8 mouse cellular contexts compared by ENCODE assay signal in genomic region chr6:127404070-127404810, GRCm38 (mm10). TPM values are rescaled to one million over a fixed set of nuclear protein-coding genes. Genes with fewer than 3 reads are reported as not detected.
A peak's percentile ranks its signal among the peaks of the same experiment; 100 is the strongest.
DNase-seq lines count a peak whose midpoint lies in the region; ATAC-seq lines count a peak whose summit lies in the region.

No protein-coding gene starts in this region.

- H3K4me1 ChIP-seq in limb, embryonic 11.5 days (ENCODE audit: control insufficient read depth, insufficient read depth, low read length) = no peaks in the 10 kb centered on the region
- peaks cover 11% of the 10 kb centered on the region for H3K4me1 ChIP-seq in limb, embryonic 10.5 days
- peaks cover 47% of the 10 kb centered on the region for H3K4me1 ChIP-seq in forebrain, embryonic 10.5 days
- no peaks in the 10 kb centered on the region for H3K4me1 ChIP-seq in hindbrain, embryonic 14.5 days (replicated peaks; ENCODE audit: control insufficient read depth, insufficient read depth, low read length)
- H3K4me1 ChIP-seq in midbrain, embryonic 16.5 days (ENCODE audit: control insufficient read depth, insufficient read depth, low read length) = peaks cover 12% of the 10 kb centered on the region

- no peaks in the 10 kb centered on the region for H3K27me3 ChIP-seq in limb, embryonic 11.5 days (ENCODE audit: control insufficient read depth, insufficient read depth, low read length)
- H3K27me3 ChIP-seq in limb, embryonic 10.5 days (ENCODE audit: low read depth, poor library complexity, severe bottlenecking) = no peaks in the 10 kb centered on the region
- H3K27me3 ChIP-seq in forebrain, embryonic 10.5 days (ENCODE audit: poor library complexity, severe bottlenecking) = no peaks in the 10 kb centered on the region
- H3K27me3 ChIP-seq in hindbrain, embryonic 14.5 days (ENCODE audit: control insufficient read depth, insufficient read depth, low read length) = no peaks in the 10 kb centered on the region
- H3K27me3 ChIP-seq in midbrain, embryonic 16.5 days (ENCODE audit: control insufficient read depth, insufficient read depth, low read depth, low read length) = no peaks in the 10 kb centered on the region

- no peak overlapping the region for H3K4me3 ChIP-seq in limb, embryonic 11.5 days (ENCODE audit: low read depth, low read length)
- H3K4me3 ChIP-seq in limb, embryonic 10.5 days = no peak overlapping the region
- no peak overlapping the region for H3K4me3 ChIP-seq in forebrain, embryonic 10.5 days
- H3K4me3 ChIP-seq in hindbrain, embryonic 14.5 days (replicated peaks; ENCODE audit: low read length) = no peak overlapping the region
- no peak overlapping the region for H3K4me3 ChIP-seq in midbrain, embryonic 16.5 days (ENCODE audit: low read depth, low read length)

- H3K4me2 ChIP-seq in limb, embryonic 11.5 days (ENCODE audit: low read depth, severe bottlenecking) = no peak overlapping the region
- no peak overlapping the region for H3K4me2 ChIP-seq in hindbrain, embryonic 14.5 days (replicated peaks)
- H3K4me2 ChIP-seq in midbrain, embryonic 16.5 days (ENCODE audit: low read length) = no peak overlapping the region

- peak; percentile 28 for DNase-seq in limb, embryonic 11.5 days (ENCODE audit: low spot score)
- DNase-seq in limb, embryonic 10.5 days (ENCODE audit: low spot score) = no peak
- no peak for DNase-seq in forebrain, embryonic 10.5 days (ENCODE audit: extremely low spot score, low spot score)
- peak; percentile 73 for DNase-seq in hindbrain, embryonic 14.5 days (ENCODE audit: low spot score)
- no peak for DNase-seq in thymus, postnatal 25 days
- DNase-seq in cerebellum, adult 8-10 months = no peak

- 48% methylated on average over 13 of the region's 13 CpGs for WGBS in limb, embryonic 11.5 days
- WGBS in limb, embryonic 10.5 days = 57% methylated on average over 13 of the region's 13 CpGs
- WGBS in forebrain, embryonic 10.5 days = 67% methylated on average over 13 of the region's 13 CpGs
- whole genome bisulfite sequencing in hindbrain, embryonic 14.5 days = 30% methylated on average over 12 of the region's 13 CpGs
- 26% methylated on average over 12 of the region's 13 CpGs for whole genome bisulfite sequencing in midbrain, embryonic 16.5 days

- H3K36me3 ChIP-seq in limb, embryonic 11.5 days (ENCODE audit: control insufficient read depth, insufficient read depth, low read length) = no peaks in the 10 kb centered on the region
- H3K36me3 ChIP-seq in limb, embryonic 10.5 days = no peaks in the 10 kb centered on the region
- H3K36me3 ChIP-seq in forebrain, embryonic 10.5 days (replicated peaks) = no peaks in the 10 kb centered on the region
- no peaks in the 10 kb centered on the region for H3K36me3 ChIP-seq in hindbrain, embryonic 14.5 days (replicated peaks; ENCODE audit: control insufficient read depth, insufficient read depth)
- no peaks in the 10 kb centered on the region for H3K36me3 ChIP-seq in midbrain, embryonic 16.5 days (ENCODE audit: control insufficient read depth, insufficient read depth, low read length)

- ATAC-seq in limb, embryonic 11.5 days (ENCODE audit: insufficient number of reproducible peaks, low FRiP score, low TSS enrichment, low read depth) = no peak
- ATAC-seq in hindbrain, embryonic 14.5 days (ENCODE audit: low FRiP score) = peak; percentile 92
- peak; percentile 89 for ATAC-seq in midbrain, embryonic 16.5 days
- ATAC-seq in erythroblast, adult 5-6 weeks (replicated peaks; ENCODE audit: low FRiP score, poor library complexity, severe bottlenecking) = no peak

- no peak overlapping the region for H3K9ac ChIP-seq in limb, embryonic 11.5 days (ENCODE audit: low read length)
- H3K9ac ChIP-seq in hindbrain, embryonic 14.5 days = no peak overlapping the region
- no peak overlapping the region for H3K9ac ChIP-seq in midbrain, embryonic 16.5 days (ENCODE audit: low read depth, low read length)

- H3K9me3 ChIP-seq in limb, embryonic 11.5 days (ENCODE audit: control insufficient read depth, low read length) = no peaks in the 10 kb centered on the region
- H3K9me3 ChIP-seq in limb, embryonic 10.5 days (replicated peaks) = no peaks in the 10 kb centered on the region
- H3K9me3 ChIP-seq in forebrain, embryonic 10.5 days = no peaks in the 10 kb centered on the region
- H3K9me3 ChIP-seq in hindbrain, embryonic 14.5 days (ENCODE audit: control insufficient read depth, low read length) = no peaks in the 10 kb centered on the region
- no peaks in the 10 kb centered on the region for H3K9me3 ChIP-seq in midbrain, embryonic 16.5 days (replicated peaks; ENCODE audit: control insufficient read depth, low read length, poor library complexity, severe bottlenecking)

- H3K27ac ChIP-seq in limb, embryonic 11.5 days (replicated peaks; ENCODE audit: low read depth, low read length) = no peak overlapping the region
- H3K27ac ChIP-seq in limb, embryonic 10.5 days = no peak overlapping the region
- peak overlapping the region; percentile 70 for H3K27ac ChIP-seq in forebrain, embryonic 10.5 days
- no peak overlapping the region for H3K27ac ChIP-seq in hindbrain, embryonic 14.5 days
- H3K27ac ChIP-seq in midbrain, embryonic 16.5 days (ENCODE audit: low read length) = no peak overlapping the region

RNA-seq across cellular contexts. Expression of gene Parp11, which starts 42.4 kb away (rescaled TPM):
- 33.3 and 34.4 TPM in 2 replicates for polyA plus RNA-seq in limb, embryonic 11.5 days (2014; fragmentation: Nextera tagmentation; extraction: Ambion mirVana)
- 25.9 and 29.6 TPM in 2 replicates for polyA plus RNA-seq in limb, embryonic 10.5 days (2016; fragmentation: Nextera tagmentation; extraction: Ambion mirVana)
- 35.3 and 38.8 TPM in 2 replicates for polyA plus RNA-seq in forebrain, embryonic 10.5 days (2016; fragmentation: Nextera tagmentation; extraction: Ambion mirVana)
- 85.8 and 95.7 TPM in 2 replicates for polyA plus RNA-seq in hindbrain, embryonic 14.5 days (2014; fragmentation: Nextera tagmentation; extraction: Ambion mirVana)
- 90.5 and 100 TPM in 2 replicates for polyA plus RNA-seq in midbrain, embryonic 16.5 days (2015; fragmentation: Nextera tagmentation; extraction: Ambion mirVana)
- total RNA-seq in erythroblast, adult 5-6 weeks (2015; ENCODE audit: low replicate concordance) = 4.0 and 15.0 TPM in 2 replicates
- total RNA-seq in erythroblast, adult 5-6 weeks (2017; ENCODE audit: low replicate concordance) = 24.2 and 25.0 TPM in 2 replicates

Comparison
In these comparisons a context has a peak if more than half of its experiments do, and no peak if none do; other contexts are left out.
1. DNase-seq: peak in limb, embryonic 11.5 days (single experiment) and hindbrain, embryonic 14.5 days (single experiment); none in limb, embryonic 10.5 days (single experiment), forebrain, embryonic 10.5 days (single experiment), thymus, postnatal 25 days (single experiment) and cerebellum, adult 8-10 months (single experiment).
2. ATAC-seq: peak in hindbrain, embryonic 14.5 days (single experiment) and midbrain, embryonic 16.5 days (single experiment); none in limb, embryonic 11.5 days (single experiment) and erythroblast, adult 5-6 weeks (single experiment).